Mouse (Mus musculus) limb, embryonic 15.5 days (tissue): ENCODE measurements around the gene Dnm3. TPM values are rescaled to one million over a fixed set of nuclear protein-coding genes. Genes with fewer than 3 reads are reported as not detected.

Source experiments
- ATAC-seq: fragments of 200-750 bp; cut with Nextera tagmentation; 2 replicates; pipeline ENCODE4 v1.8.0; 2017; ENCODE audit warnings: low read depth, moderate TSS enrichment; ENCODE audit not compliant: insufficient number of reproducible peaks, low FRiP score, low TSS enrichment
- H3K27ac ChIP-seq: fragments of 300-500 bp; sonication (generic); 2 replicates; pipeline ENCODE4 v1.5.1; 2015; ENCODE audit warnings: moderate library complexity, mild to moderate bottlenecking, inconsistent platforms
- H3K27me3 ChIP-seq: fragments of 300-500 bp; sonication (generic); 2 replicates; pipeline ENCODE4 v1.6.1; 2015; ENCODE audit warnings: inconsistent platforms
- H3K36me3 ChIP-seq: fragments of 300-500 bp; sonication (generic); 2 replicates; pipeline ENCODE4 v1.6.1; 2015; ENCODE audit warnings: inconsistent platforms
- H3K4me1 ChIP-seq: fragments of 300-500 bp; sonication (generic); 2 replicates; pipeline ENCODE4 v1.6.1; 2015; ENCODE audit warnings: inconsistent platforms
- H3K4me2 ChIP-seq: fragments of 300-500 bp; sonication (generic); 2 replicates; pipeline ENCODE4 v1.6.1; 2015; ENCODE audit warnings: mild to moderate bottlenecking, inconsistent platforms
- H3K4me3 ChIP-seq: fragments of 300-500 bp; sonication (generic); 2 replicates; pipeline ENCODE4 v1.5.1; 2015; ENCODE audit warnings: mild to moderate bottlenecking, inconsistent platforms
- H3K9ac ChIP-seq: fragments of 300-500 bp; sonication (generic); 2 replicates; pipeline ENCODE4 v1.6.1; 2015; ENCODE audit warnings: inconsistent platforms
- H3K9me3 ChIP-seq: fragments of 300-500 bp; sonication (generic); 2 replicates; pipeline ENCODE4 v1.6.1; 2016; ENCODE audit warnings: inconsistent platforms
- WGBS: fragments of 180-500 bp; shearing (Covaris S2); methylation state at CpG from one replicate; pipeline ENCODE4 v1.1.7; 2015; 5-methylcytosine and 5-hydroxymethylcytosine counted together
- polyA plus RNA-seq: library from polyadenylated mRNA; unstranded; fragments of >200 nt; fragmentation: Nextera tagmentation; extraction: Ambion mirVana; gene quantifications from 2 replicates; pipeline ENCODE4 v1.2.1, GENCODE M21; 2015

The Dnm3 gene
- 16.1 and 23.6 TPM in 2 replicates for polyA plus RNA-seq

DNA sequence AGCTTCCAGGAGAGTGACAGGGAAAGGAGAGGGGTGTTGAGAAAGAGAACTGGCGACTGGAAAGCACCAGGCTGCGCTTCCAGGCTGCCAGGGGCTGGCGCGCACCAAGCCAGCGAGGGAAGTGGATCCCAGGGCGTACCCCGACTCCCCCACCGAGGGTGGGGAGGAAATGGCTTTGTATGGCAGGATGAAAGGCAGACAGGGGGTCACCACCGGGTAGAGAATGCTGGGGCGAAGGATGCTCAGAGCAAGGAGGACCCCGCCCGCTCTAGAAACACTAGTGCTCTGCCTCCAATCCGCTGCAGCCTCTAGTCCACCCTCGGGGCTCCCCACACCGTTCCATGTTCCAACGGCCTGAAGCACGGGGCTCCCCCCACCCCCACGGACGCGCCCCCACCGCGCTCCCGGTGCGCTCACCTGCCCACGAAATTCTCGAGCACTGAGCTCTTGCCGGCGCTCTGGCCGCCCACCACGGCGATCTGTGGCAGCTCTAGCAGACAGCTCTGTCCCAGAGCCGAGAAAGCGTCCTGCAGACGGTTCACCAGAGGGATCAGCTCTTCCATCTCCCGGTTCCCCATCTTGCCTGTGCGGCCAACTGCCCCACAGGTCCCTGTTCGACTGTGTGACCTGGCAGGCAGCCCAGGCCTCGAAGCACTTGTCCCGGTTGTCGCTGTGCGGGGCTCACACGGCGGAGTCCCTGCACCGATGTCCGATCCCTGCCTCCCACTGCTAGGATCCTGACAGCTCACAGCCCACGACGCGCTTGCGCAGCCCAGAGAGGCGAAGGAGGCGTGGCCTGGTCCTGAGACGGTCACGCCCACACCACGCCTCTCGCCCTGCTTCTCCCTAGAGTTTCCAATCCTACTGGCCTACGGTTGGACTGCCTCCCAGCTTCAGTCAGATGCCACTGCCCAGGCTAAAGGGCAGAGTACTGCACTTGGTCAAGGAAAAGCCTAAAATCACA lies at the start of gene Dnm3:
Gene Dnm3, minus strand, starts transcription at position 789 of the 964 bp plus-strand sequence.
- Histone ChIP-seq H3K4me2 (peak within 1 kb of the TSS; percentile 98), H3K27me3 (peaks cover 24% of the 10 kb centered on the region), H3K9me3 (no peaks in the 10 kb centered on the region), H3K27ac (no peak within 1 kb of the TSS), H3K36me3 (no peaks in the 10 kb centered on the region), H3K4me1 (peaks cover 13% of the 10 kb centered on the region), H3K9ac (peak within 1 kb of the TSS; percentile 23; the same call in 1 of the 2 replicates), H3K4me3 (peak within 1 kb of the TSS; percentile 64)
- under 1% methylated on average over 56 of the region's 56 CpGs for WGBS
- peak; percentile 94 for ATAC-seq

DNA sequence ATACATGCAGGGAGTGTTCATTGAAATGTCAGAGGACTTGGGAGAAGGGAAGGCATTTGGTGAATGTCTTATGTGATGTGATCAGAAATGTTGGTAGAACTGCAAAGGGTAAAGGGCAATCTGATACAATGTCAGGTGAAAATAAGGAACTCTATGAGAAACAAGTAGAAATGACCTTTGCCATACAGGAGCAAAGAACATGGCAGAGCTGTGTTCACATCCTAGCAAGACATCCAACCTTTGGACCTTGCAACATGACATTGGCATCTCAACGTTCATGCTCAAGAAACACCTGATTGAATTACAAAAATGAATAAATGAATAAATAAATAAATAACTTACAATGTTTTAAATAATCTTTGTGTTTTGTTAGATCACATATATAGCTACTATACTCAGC lies 37.3 kb upstream of the Dnm3 start:
- Histone ChIP-seq H3K9me3 (no peaks in the 10 kb centered on the region), H3K4me1 (no peaks in the 10 kb centered on the region), H3K9ac (no peak overlapping the region), H3K4me3 (no peak overlapping the region), H3K4me2 (no peak overlapping the region), H3K36me3 (no peaks in the 10 kb centered on the region), H3K27me3 (no peaks in the 10 kb centered on the region), H3K27ac (no peak overlapping the region)
- ATAC-seq, result no peak
- 79% methylated on average over 1 of the region's 1 CpGs for WGBS

DNA sequence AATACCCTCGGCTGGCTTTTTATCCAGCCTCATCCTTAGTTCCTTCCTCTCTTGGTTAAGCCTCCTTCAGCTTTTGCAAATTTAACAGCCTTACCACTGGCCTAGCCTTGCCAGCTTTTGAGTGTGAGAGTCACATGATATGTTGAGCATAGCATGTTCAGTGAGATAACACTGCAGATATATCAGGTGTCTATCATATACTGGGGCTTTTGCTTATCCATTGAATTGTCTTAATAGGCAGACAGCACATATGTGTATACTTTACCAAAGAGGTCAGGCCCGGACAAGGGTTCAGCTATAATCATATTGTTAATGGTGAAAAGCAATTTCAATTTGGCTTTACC lies 32.2 kb upstream of the Dnm3 start:
- no peaks in the 10 kb centered on the region for H3K36me3 ChIP-seq
- 74% methylated on average over 2 of the region's 2 CpGs for WGBS
- H3K9me3 ChIP-seq, result no peaks in the 10 kb centered on the region
- no peak for ATAC-seq
- no peaks in the 10 kb centered on the region for H3K27me3 ChIP-seq
- H3K9ac ChIP-seq, result no peak overlapping the region
- H3K4me3 ChIP-seq, result no peak overlapping the region
- H3K27ac ChIP-seq, result no peak overlapping the region
- no peaks in the 10 kb centered on the region for H3K4me1 ChIP-seq
- H3K4me2 ChIP-seq, result no peak overlapping the region

GRCm38 (mm10) chr1:162509329-162510012 lies 31.6 kb upstream of the Dnm3 start:
- H3K36me3 ChIP-seq, result no peaks in the 10 kb centered on the region
- no peaks in the 10 kb centered on the region for H3K9me3 ChIP-seq
- WGBS, result 58% methylated on average over 12 of the region's 12 CpGs
- H3K27ac ChIP-seq, result no peak overlapping the region
- H3K27me3 ChIP-seq, result no peaks in the 10 kb centered on the region
- ATAC-seq, result no peak
- H3K4me1 ChIP-seq, result no peaks in the 10 kb centered on the region
- H3K4me3 ChIP-seq, result no peak overlapping the region
- no peak overlapping the region for H3K4me2 ChIP-seq
- H3K9ac ChIP-seq, result no peak overlapping the region

- WGBS, result 64% methylated on average over 4 of the region's 4 CpGs
- no peak overlapping the region for H3K4me3 ChIP-seq
- H3K36me3 ChIP-seq, result no peaks in the 10 kb centered on the region
- no peak overlapping the region for H3K27ac ChIP-seq
- no peak overlapping the region for H3K9ac ChIP-seq
- H3K4me1 ChIP-seq, result no peaks in the 10 kb centered on the region
- H3K4me2 ChIP-seq, result no peak overlapping the region
- H3K9me3 ChIP-seq, result no peaks in the 10 kb centered on the region
- no peak for ATAC-seq
- no peaks in the 10 kb centered on the region for H3K27me3 ChIP-seq
Observed at GRCm38 (mm10) chr1:162508211-162509005, 30.6 kb upstream of the Dnm3 start.

DNA sequence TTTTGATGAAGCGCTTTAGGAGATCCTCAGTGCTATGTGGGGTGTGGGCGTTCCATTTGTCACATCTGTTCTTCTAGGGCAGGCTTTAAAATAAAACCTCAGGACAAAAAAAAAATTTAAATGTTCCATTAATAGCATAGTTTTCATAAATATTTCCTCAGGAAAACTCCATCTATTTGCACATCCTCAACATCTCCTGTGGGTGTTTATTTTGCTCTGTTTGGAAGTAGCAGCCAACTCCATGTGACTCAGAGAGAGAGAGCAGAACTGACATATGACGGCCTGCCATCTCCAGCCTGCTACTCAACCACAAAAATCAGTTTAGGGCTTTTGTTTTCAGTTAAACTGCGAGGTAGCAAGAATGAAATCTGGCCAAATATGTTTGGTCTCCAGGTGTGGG lies 28.7 kb upstream of the Dnm3 start:
- no peak for ATAC-seq
- no peak overlapping the region for H3K4me2 ChIP-seq
- H3K9me3 ChIP-seq, result no peaks in the 10 kb centered on the region
- no peaks in the 10 kb centered on the region for H3K4me1 ChIP-seq
- 72% methylated on average over 4 of the region's 4 CpGs for WGBS
- no peak overlapping the region for H3K4me3 ChIP-seq
- H3K9ac ChIP-seq, result no peak overlapping the region
- H3K36me3 ChIP-seq, result no peaks in the 10 kb centered on the region
- H3K27me3 ChIP-seq, result no peaks in the 10 kb centered on the region
- no peak overlapping the region for H3K27ac ChIP-seq

- Histone ChIP-seq H3K4me2 (no peak overlapping the region), H3K4me3 (no peak overlapping the region), H3K4me1 (no peaks in the 10 kb centered on the region), H3K27ac (no peak overlapping the region), H3K9me3 (no peaks in the 10 kb centered on the region), H3K27me3 (no peaks in the 10 kb centered on the region), H3K9ac (no peak overlapping the region), H3K36me3 (no peaks in the 10 kb centered on the region)
- 75% methylated on average over 6 of the region's 6 CpGs for WGBS
- no peak for ATAC-seq
Observed at GRCm38 (mm10) chr1:162505649-162506048, 27.8 kb upstream of the Dnm3 start.

DNA sequence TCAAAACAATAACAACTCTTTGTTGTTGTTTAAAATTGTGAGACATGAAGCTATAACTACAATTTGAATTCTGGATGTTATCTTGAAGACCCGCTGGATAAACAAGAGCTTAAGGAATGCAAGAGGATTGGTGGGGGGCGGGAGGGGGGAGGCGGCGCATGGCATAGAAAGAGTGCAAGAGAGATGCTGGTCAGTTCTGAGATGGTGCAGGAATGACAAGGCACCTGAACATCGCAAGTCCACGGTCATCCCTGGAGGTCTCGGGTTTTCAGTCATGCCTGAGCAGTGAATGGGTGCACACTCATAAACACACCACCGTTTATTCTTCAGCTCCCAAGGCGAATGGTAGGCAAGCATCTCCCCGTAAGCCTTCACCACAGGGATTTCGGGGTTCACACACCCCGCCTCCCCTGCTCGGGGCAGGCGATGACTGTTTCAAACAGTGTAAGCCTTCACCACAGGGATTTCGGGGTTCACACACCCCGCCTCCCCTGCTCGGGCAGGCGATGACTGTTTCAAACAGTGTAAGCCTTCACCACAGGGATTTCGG lies 1.2 kb downstream of the Dnm3 start:
- Histone ChIP-seq H3K4me1 (peaks cover 13% of the 10 kb centered on the region), H3K27ac (no peak overlapping the region), H3K36me3 (no peaks in the 10 kb centered on the region), H3K4me3 (peak overlapping the region; percentile 64), H3K9ac (peak overlapping the region; percentile 23; the same call in 1 of the 2 replicates), H3K9me3 (no peaks in the 10 kb centered on the region), H3K4me2 (peak overlapping the region; percentile 98), H3K27me3 (peaks cover 24% of the 10 kb centered on the region)
- 3% methylated on average over 19 of the region's 19 CpGs for WGBS
- no peak for ATAC-seq

- no peak for ATAC-seq
- no peak overlapping the region for H3K27ac ChIP-seq
- H3K4me3 ChIP-seq, result no peak overlapping the region
- 84% methylated on average over 1 of the region's 1 CpGs for WGBS
- H3K9me3 ChIP-seq, result no peaks in the 10 kb centered on the region
- H3K4me1 ChIP-seq, result peaks cover 11% of the 10 kb centered on the region
- H3K9ac ChIP-seq, result no peak overlapping the region
- H3K27me3 ChIP-seq, result peaks cover 24% of the 10 kb centered on the region
- no peak overlapping the region for H3K4me2 ChIP-seq
- no peaks in the 10 kb centered on the region for H3K36me3 ChIP-seq
Observed at GRCm38 (mm10) chr1:162472949-162473348, 4.9 kb downstream of the Dnm3 start.

DNA sequence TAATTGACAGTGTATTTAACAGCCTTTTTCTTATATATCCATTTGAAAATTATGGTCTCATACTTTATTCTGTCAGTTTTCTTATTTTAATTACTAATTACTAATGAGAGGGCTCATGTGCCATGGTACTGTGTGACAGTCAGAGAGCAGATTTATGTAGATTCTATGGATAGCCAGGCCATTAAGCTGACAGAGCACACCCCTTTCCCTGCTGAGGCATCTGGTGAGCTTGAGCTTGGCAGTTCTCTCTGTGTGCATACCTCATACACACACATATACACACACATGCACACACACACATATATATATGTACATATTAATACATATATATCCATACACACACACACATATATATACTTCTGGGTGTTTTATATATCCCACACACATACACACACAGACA lies 6.7 kb downstream of the Dnm3 start:
- no peaks in the 10 kb centered on the region for H3K36me3 ChIP-seq

DNA sequence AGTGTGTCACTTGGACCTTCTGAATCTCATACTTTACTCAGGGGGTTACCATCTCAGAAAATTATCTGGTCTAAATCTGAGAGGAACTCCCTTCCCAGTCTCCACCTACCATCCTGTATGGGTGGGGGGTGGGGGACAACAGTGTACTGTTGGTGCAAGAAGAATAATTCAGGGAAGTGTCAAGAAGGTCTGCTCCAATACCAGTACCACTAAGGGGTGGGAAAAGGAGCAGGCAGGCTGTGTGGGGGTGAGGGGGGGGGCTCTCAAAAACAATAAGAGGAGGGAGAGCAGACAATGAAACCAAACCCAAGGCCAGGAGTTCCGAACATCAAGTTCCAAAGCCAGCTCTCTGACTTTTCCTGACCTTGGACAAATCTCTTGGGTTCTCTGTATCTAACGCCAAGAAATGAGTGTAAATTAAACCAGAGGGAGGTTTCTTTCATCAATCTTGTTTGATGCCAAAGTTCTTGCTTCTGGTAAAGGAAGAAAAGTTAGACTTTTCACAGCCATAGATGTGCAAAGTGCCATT lies 8.0 kb downstream of the Dnm3 start:
- Histone ChIP-seq H3K4me1 (no peaks in the 10 kb centered on the region), H3K27me3 (0 out of 2 replicates have a peak, but pooled peaks cover 2% of the 10 kb centered on the region), H3K27ac (no peak overlapping the region), H3K4me2 (no peak overlapping the region), H3K9ac (no peak overlapping the region), H3K36me3 (no peaks in the 10 kb centered on the region), H3K4me3 (no peak overlapping the region), H3K9me3 (no peaks in the 10 kb centered on the region)
- WGBS, result 69% methylated on average over 2 of the region's 2 CpGs
- ATAC-seq, result no peak

More for the DNA sequence above, 6.7 kb downstream of the Dnm3 start:
- Histone ChIP-seq H3K27me3 (peaks cover 9% of the 10 kb centered on the region), H3K9ac (no peak overlapping the region), H3K4me1 (no peaks in the 10 kb centered on the region), H3K4me2 (no peak overlapping the region), H3K27ac (no peak overlapping the region), H3K9me3 (no peaks in the 10 kb centered on the region), H3K4me3 (no peak overlapping the region)
- no peak for ATAC-seq
